Mouse (Mus musculus): ENCODE data around the gene Il17rd. TPM values are rescaled to one million over a fixed set of nuclear protein-coding genes. Genes with fewer than 3 reads are reported as not detected.

Il17rd gene
- 1.2 and 1.5 TPM in 2 replicates for polyA plus RNA-seq (2015; fragmentation: Nextera tagmentation; extraction: Ambion mirVana)

DNA sequence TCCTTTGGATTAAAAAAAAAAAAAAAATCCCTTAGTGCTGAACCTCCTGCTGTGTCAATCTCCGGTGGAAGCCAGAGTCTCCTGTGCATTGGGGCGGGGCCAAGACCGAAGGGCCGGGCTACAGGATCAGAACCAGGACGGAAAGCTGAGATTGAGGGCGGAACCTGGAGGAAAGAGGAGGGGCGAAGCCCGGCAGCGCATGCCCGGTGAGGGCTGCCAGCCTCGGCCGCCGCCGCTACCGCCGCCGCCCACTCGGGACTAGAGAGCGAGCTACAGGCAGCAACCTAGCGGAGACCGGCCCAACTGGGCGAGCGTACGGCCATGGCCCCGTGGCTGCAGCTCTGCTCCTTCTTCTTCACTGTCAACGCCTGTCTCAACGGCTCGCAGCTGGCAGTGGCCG, at the start of gene Il17rd:
TSS of gene Il17rd (plus strand) at position 159 of the 400 bp plus-strand sequence.

DNA sequence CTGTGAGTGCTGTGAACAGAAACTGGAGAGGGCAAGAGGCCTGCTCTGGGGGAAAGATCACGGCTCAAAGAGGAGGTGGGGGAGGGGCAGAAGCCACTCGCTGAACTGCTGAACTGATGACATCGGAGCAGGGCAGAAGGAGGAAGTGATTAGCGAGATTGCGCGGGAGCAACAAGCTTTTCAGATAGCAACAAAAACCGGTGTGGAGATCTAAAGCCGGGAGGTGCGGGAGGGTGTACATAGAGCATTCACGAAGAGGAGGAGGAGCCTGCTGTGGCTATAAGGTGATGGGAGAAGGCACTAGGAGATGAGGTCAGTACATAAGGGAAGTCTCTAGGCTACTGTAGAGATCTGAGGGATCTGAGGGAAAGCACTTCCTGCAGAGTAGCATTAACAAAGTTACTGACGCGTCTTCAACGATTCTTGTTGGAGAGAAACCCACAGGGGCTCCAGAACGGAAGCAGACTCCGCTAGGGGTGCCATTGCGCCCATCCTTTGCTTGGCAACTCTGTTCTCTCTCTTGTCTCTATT, 44.5 kb upstream of the Il17rd start, which contains the start of gene Hesx1:
TSS of gene Hesx1 (plus strand) at position 206 of the 531 bp plus-strand sequence.

DNA sequence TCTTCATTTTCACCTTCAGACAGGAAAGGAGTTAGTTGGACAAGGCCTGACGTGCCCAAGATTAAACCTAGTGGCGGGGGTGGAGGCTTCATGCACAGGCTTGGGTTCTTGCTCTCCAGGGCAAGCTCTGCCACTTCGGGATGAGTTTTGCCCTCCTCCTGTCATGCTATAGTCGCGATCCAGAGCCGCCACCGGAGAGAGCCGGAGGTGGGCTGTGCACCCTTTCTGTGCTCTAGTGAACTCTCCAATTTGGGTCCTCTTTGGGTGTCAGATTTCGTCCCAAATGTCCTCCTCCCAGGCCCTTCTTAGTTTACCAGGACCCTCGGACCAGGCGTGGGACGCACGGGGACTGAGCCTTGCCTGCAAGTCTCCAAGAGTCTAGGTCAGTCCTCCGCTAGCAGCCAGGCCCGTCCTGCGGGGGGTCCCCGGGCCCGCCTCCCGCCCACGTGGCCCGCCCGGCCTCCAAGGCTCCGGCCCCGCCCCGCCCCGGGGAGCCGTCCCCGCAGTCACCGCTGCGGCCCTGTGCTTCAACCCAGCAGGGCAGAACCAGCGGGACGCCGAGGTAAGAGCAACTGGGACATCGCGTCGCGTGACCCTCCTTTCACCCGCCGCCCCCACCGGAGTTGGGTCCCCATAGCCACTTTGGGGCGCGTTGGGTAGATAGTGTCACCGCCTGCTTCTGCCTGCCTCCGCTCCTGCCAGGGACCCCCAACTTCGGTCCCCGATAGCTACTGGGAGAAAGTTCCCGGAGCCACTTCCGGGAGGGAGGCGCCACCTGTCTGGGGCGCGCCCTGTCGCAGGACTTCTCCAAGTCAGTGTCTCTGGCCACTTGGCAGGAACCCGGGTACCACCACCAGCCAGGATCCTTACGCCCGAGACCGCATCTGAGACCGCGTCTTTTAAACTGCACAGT, 75.9 kb downstream of the Il17rd start, which contains the start of gene Arhgef3:
TSS of gene Arhgef3 (plus strand) at position 538 of the 913 bp plus-strand sequence.

Other genes with a start within 250 kb of the Il17rd start
- 4.8 and 5.1 TPM in 2 replicates for gene Asb14, start 144.4 kb upstream of the Il17rd start, polyA plus RNA-seq (2015; fragmentation: Nextera tagmentation; extraction: Ambion mirVana)
- 28.9 and 29.3 TPM in 2 replicates for gene Appl1, start 67.7 kb upstream of the Il17rd start, polyA plus RNA-seq (2015; fragmentation: Nextera tagmentation; extraction: Ambion mirVana)
- gene Hesx1, start 44.5 kb upstream of the Il17rd start, polyA plus RNA-seq (2015; fragmentation: Nextera tagmentation; extraction: Ambion mirVana) = 0.44 TPM in 1 of 2 replicates, not detected in the other
- gene Arhgef3, start 76.0 kb downstream of the Il17rd start, polyA plus RNA-seq (2015; fragmentation: Nextera tagmentation; extraction: Ambion mirVana) = 13.9 and 14.0 TPM in 2 replicates